Mouse (Mus musculus) G1E (cell line): ENCODE measurements at regions not wholly inside any gene's neighbourhood (a gene's known extent, or its start where the extent isn't known, plus 50 kb on each side); places are given as distances from the start of the nearest gene placed in this dataset.

ENCODE experiments used
- CTCF ChIP-seq: IDR thresholded peaks from 2 replicates; pipeline ENCODE4 v1.5.1; 2012; ENCODE audit warnings: low read depth, low read length, inconsistent platforms, mixed read lengths
- GATA1 ChIP-seq: IDR thresholded peaks from 2 replicates; pipeline ENCODE4 v1.6.1; 2012; ENCODE audit warnings: borderline replicate concordance, low read length, inconsistent platforms, mixed read lengths
- GATA2 ChIP-seq: IDR thresholded peaks from 2 replicates; pipeline ENCODE4 v1.6.1; 2012; ENCODE audit warnings: low read depth, low read length, inconsistent platforms, borderline replicate concordance
- POLR2AphosphoS5 ChIP-seq: IDR thresholded peaks from 2 replicates; pipeline ENCODE4 v1.6.1; 2012; ENCODE audit warnings: low read depth, low read length, inconsistent platforms; ENCODE audit not compliant: insufficient replicate concordance
- TAL1 ChIP-seq: conservative IDR thresholded peaks from 2 replicates; pipeline ENCODE4 v1.6.1; 2012; ENCODE audit warnings: low read depth, low read length, inconsistent platforms, mixed read lengths

GRCm38 (mm10) chr12:25148099-25148498 is 51.2 kb upstream of the Id2 start:
- TF ChIP-seq CTCF, result no peak
- no peak for TF ChIP-seq GATA1
- no peak for TF ChIP-seq POLR2AphosphoS5
- no peak for TF ChIP-seq TAL1
- no peak for TF ChIP-seq GATA2
